Mouse (Mus musculus) lung, postnatal 36 days (tissue): Measurements from ENCODE around the gene Prm1.
A peak's percentile ranks its signal among the peaks of the same experiment; 100 is the strongest.

Experiments
- DNase-seq: peaks from one replicate; pipeline ENCODE4 v3.0.0; 2022; ENCODE audit warnings: mixed read lengths

Gene Prm1

GRCm38 (mm10) chr16:10781862-10782371, 23.7 kb downstream of the Prm1 start:
- DNase-seq, result no peak

DNA sequence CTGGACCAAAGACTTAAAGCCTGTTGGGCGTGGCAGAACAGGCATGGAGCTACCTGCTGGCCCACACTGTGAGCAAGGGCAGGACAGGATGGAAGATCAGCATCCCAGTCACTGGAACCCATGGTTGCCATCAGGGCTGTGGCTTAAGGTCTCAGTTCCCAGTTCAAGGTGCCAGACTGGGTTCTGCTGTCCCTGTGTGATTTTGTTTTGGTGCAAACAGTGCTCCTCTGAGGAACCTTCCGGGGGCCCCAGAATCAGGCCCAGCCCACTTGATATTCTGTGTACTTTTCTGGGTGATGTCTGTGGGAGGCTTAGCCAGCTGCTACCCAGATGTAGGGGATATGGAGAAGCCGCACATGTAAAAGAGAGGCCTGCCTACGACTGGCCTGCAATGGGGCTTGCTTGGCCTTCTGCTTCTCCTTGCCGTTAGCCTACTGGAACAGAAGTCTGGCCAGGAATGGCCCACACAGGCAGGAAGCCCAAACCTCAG, 25.0 kb downstream of the Prm1 start:
- DNase-seq, result no peak

- no peak for DNase-seq
These were observed 28.0 kb downstream of the Prm1 start for GRCm38 (mm10) chr16:10777579-10778160.

GRCm38 (mm10) chr16:10776322-10776721, 29.3 kb downstream of the Prm1 start:
- DNase-seq, result no peak

DNA sequence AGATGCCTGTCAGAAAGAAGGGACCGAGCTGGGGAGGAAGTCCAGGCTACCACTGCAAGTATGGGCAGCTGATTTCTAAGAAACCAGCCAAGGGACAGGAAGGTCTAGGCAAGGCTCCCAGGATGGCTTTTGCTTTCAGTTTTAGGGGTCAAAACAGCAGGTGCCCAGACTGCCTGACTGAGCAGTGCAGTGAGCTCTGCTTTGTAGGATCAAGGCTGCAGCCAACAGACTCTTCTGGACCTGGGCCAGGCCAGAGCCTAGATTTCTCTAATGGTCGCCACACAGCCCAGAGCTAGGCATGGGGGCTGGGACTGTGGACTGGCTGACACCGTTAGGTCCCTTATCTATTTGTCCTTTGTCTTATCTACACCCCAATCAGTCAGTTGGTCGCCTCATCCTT, 30.9 kb downstream of the Prm1 start:
- DNase-seq, result no peak

GRCm38 (mm10) chr16:10773543-10773942, 32.1 kb downstream of the Prm1 start:
- DNase-seq, result no peak

- peak; percentile 42 for DNase-seq
These were observed 33.7 kb downstream of the Prm1 start for GRCm38 (mm10) chr16:10771769-10772510.

DNA sequence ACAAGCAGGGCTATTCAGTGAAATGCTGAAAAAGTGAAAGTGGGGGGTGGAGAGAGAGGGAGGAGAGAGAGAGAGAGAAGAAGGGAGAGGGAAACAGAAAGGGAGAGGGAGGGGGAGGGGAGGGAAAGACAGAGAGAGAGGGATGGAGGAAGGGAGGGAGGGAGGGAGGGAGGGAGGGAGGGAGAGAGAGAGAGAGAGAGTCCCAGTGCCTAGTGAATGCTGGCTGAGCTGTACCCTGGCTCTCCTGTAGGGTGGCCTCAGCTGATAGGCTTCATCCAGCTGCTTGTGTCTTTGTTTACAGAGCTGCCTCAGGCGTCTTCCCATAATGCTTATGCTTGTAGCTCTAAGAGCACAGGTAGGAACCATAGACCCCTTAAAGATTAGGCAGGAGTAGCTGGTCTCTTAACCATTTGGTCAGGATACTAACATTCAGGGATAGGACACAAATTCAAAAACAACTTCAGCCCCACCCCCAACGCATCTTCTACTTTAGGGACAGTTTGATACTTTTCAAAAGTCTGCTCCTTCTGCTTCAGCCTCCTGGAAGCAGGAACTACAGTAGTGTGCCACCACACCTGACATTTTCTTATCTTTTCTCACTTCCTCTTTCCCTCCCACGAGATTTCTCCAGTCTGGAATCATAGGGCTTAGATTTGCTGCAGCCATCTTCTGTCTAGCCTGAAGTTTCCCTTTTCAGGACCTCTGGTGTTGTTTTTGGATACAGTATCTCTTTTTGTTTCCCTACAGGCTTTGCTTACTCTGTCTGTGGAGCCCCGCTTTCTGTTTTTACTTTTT, 34.9 kb downstream of the Prm1 start:
- DNase-seq, result no peak

DNA sequence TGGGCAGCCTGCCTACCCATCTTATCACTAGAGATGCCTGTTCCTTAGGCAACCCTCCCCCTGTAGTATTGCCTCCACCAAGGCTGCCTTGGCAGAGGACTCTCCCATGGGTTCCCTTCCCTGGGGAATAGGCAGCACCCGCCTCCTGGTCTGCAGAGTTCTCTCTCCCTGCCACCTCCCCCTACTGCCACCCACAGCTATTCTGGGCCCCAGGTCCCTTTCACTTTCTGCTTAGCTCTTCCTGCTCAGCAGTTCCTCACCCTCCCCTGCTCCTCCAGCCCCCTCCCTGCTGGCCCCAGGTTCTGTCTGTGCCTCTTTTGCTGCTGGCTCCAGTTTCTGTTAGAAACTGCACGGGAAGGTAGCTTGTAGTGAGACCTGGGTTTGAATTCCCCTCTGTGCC, 36.0 kb downstream of the Prm1 start:
- no peak for DNase-seq

- DNase-seq, result peak; percentile 66
These were observed 36.8 kb downstream of the Prm1 start for GRCm38 (mm10) chr16:10768821-10769220.

DNA sequence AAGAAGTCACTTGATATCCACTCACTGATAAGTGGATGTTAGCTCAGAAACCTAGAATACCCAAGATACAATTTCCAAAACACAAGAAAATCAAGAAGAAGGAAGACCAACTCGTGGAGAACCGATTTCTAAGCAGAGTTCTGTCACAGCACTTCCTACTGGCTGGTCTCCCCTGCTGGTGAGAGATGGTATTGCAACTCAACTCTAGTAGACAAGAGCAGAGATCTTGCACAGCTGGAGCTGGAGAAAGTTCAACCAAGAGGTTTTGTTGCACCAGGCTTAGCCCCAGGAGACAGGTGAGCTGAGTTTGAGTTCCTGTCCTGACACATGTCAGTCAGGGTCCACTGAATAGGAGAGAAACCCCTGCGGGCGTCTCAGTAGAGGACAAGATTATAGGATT, 38.5 kb downstream of the Prm1 start:
- peak; percentile 94 for DNase-seq

DNA sequence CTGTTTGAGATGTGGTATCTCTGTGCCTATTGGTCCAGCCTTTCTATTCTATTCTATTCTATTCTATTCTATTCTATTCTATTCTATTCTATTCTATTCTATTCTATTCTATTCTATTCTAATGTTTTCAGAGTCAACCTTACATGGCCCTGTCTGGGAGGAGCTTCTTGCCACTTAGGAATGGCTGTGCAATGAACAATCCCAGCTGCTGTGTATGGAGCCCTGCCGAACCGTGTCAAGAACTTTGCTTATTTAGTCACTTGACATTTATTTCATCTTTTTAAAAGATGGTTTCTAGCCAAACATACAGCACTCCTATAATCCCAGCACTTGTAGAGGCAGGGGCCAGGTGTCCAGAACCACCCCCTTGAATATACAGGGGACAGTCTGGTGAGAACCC, 41.3 kb downstream of the Prm1 start:
- DNase-seq, result peak; percentile 66

- DNase-seq, result no peak
These were observed 41.9 kb downstream of the Prm1 start for GRCm38 (mm10) chr16:10763540-10764264.

DNA sequence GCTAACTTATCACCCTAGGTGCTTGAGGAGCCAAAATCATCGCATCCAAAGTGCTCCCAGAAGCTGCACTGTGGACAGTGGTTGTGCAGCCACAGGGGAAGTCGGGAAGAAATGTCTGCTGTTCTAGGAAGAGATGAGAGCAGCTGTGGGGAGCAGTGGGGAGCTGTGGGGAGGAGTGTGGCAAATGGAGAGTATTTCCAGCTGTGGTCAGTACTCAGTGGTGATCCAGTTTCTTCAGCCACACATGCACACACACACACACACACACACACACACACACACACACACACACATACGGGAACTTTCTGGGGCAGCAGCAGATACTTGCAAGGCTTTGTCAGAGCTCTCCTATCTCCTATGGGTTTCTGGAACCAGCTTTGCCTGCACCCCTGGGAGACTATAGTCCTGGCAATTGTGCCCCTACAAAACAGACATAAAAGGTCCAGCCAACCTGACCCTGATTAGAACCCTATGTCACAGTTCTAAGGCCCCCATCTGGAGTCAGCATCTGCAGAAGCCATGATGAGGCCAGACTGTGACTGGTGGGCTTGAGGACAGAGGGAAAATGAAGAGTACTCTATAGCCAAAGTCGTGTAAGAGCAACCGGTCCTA, 43.0 kb downstream of the Prm1 start:
- peak; percentile 42 for DNase-seq

GRCm38 (mm10) chr16:10761182-10761581, 44.5 kb downstream of the Prm1 start:
- DNase-seq, result peak; percentile 34

DNA sequence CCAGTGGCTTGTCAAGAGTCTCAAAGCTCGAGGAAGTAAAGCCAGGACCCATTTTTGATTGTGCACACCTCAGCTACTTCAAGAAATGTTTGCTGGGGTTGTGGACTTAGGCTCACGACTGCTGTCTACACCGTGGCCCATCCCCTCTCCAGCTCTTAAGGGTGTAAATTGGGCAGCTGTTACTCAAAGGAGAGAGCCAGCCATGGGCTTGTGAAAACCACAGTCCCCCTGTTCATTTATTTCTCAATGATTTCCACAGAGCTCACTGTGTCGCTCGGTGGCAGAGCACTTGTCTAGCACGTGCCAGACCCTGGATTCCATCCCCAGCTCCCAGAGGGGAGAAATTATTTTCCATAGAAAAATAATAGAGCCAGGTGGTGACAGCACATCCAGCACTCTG, 49.5 kb downstream of the Prm1 start:
- DNase-seq, result no peak

DNA sequence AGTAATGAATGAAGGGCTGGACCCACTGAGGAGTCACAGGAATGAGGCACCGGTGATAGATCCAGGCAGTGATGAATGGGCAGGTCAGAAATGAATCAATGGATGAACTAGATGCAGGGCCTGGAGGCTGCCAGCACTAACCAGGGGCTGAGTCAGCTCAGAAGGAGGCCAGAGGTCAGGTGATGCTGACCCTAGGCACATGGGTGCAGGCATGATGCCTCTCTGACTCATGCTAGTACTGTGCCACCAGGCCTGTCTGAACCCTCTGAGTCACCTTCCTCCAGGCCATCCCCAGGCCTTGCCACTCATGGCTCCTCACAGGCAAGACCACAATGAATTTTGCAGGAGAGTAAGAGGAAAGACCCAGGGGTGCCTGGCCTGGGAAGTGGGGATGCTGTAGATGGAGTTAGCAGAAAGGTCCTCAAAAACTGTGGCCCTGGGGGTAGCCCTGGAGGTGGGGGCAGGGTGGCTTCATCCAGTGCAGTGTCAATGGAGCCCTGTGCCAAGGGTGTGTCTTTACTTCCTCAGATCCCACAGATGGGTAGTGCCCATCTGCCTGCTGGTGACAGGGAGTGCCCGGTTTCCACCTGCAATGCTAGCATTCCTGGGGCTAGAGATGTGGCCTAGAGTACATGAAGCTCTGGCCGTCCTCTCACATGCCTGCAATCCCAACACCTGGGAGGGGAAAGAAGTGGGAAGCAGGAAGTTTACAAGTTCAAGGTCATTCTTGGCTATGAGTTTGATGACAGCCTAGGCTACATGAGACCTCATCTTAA, 50.9 kb downstream of the Prm1 start:
- no peak for DNase-seq

- DNase-seq, result no peak
These were observed 55.8 kb downstream of the Prm1 start for GRCm38 (mm10) chr16:10749824-10750223.

DNA sequence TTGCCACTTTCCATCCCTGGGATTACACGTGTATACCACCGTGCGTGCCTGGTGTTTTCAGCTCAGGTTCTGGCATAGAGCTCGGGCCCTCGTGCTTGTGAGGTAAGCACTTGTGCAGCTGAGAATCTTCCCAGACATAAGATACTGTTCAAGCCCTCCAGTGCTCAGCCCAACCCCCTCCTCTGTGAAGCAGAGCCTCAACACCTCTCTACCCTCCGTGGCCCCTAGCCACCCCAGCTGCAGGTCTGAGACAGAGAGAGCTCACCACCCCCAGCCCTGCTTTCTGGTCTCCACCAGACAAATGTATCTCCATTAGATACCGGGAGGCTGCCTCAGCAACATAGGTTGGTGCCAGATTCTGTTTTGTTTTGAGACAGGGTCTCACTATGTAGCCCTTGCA, 56.4 kb downstream of the Prm1 start:
- DNase-seq, result no peak
